26 mouse cellular contexts compared by ENCODE assay signal in genomic region chr12:48086988-48087387, GRCm38 (mm10).
"Had no signal": no experiment of that assay in that cellular context is flagged by ENCODE, and none has a peak within 500 bp of the region (broad histone marks: within the 10 kb centered on the region; RNA-seq: fewer than 3 reads in every experiment).

No protein-coding gene starts in this region.

- ATAC-seq: forebrain, embryonic 13.5 days; forebrain, embryonic 14.5 days; forebrain, embryonic 15.5 days; forebrain, embryonic 16.5 days; forebrain, postnatal 0 days had no signal

- H3K4me1 ChIP-seq: embryonic facial prominence, embryonic 10.5 days; embryonic facial prominence, embryonic 12.5 days; embryonic facial prominence, embryonic 13.5 days; embryonic facial prominence, embryonic 15.5 days; forebrain, embryonic 10.5 days; forebrain, embryonic 12.5 days; forebrain, embryonic 13.5 days; forebrain, embryonic 15.5 days had no signal

- H3K9ac ChIP-seq: embryonic facial prominence, embryonic 12.5 days; embryonic facial prominence, embryonic 13.5 days; embryonic facial prominence, embryonic 15.5 days; forebrain, embryonic 12.5 days; forebrain, embryonic 13.5 days; forebrain, embryonic 15.5 days; forebrain, postnatal 0 days had no signal

- H3K4me3 ChIP-seq: embryonic facial prominence, embryonic 10.5 days; embryonic facial prominence, embryonic 12.5 days; embryonic facial prominence, embryonic 13.5 days; embryonic facial prominence, embryonic 15.5 days; erythroblast, embryonic 14.5 days; forebrain, embryonic 10.5 days; forebrain, embryonic 12.5 days; forebrain, embryonic 13.5 days; forebrain, embryonic 15.5 days; gastrocnemius, adult 2 months; heart, adult 2 months had no signal

- H3K27ac ChIP-seq: embryonic facial prominence, embryonic 10.5 days; embryonic facial prominence, embryonic 12.5 days; embryonic facial prominence, embryonic 13.5 days; embryonic facial prominence, embryonic 15.5 days; forebrain, embryonic 10.5 days; forebrain, embryonic 12.5 days; forebrain, embryonic 13.5 days; forebrain, embryonic 15.5 days; gastrocnemius, adult 2 months; heart, adult 2 months had no signal

- H3K36me3 ChIP-seq: embryonic facial prominence, embryonic 10.5 days; embryonic facial prominence, embryonic 12.5 days; embryonic facial prominence, embryonic 13.5 days; embryonic facial prominence, embryonic 15.5 days; forebrain, embryonic 10.5 days; forebrain, embryonic 12.5 days; forebrain, embryonic 15.5 days had no signal

- H3K27me3 ChIP-seq: embryonic facial prominence, embryonic 12.5 days; embryonic facial prominence, embryonic 13.5 days; embryonic facial prominence, embryonic 15.5 days; forebrain, embryonic 12.5 days; forebrain, embryonic 13.5 days; forebrain, embryonic 15.5 days had no signal

- DNase-seq: cerebellum, adult 9-11 months; cerebellum, postnatal 10 days; cerebellum, postnatal 14 days; cerebellum, postnatal 25 days; cerebellum, postnatal 36 days; embryo, embryonic 11 days; forebrain, postnatal 0 days; gastrocnemius, adult 2 months; gastrocnemius, postnatal 10 days; gastrocnemius, postnatal 14 days; gastrocnemius, postnatal 25 days; gastrocnemius, postnatal 36 days; heart, adult 11 months; heart, adult 18-20 months; heart, adult 2 months had no signal

- H3K9me3 ChIP-seq: embryonic facial prominence, embryonic 10.5 days; embryonic facial prominence, embryonic 12.5 days; embryonic facial prominence, embryonic 13.5 days; embryonic facial prominence, embryonic 15.5 days; forebrain, embryonic 10.5 days; forebrain, embryonic 12.5 days; forebrain, embryonic 13.5 days; forebrain, embryonic 15.5 days had no signal

- H3K4me2 ChIP-seq: embryonic facial prominence, embryonic 12.5 days; embryonic facial prominence, embryonic 13.5 days; embryonic facial prominence, embryonic 15.5 days; forebrain, embryonic 12.5 days; forebrain, embryonic 13.5 days; forebrain, embryonic 15.5 days had no signal
